Mouse (Mus musculus) hindbrain, embryonic 10.5 days (tissue): ENCODE data around the gene Fam81b. TPM values are rescaled to one million over a fixed set of nuclear protein-coding genes. Genes with fewer than 3 reads are reported as not detected.
"Not testable (repeated sequence)": the region's sequence is repeated elsewhere in the genome, so short reads cannot be mapped to it uniquely, and the experiment has no call there.

ENCODE experiments used
- DNase-seq: peaks from one replicate; pipeline ENCODE4 v3.0.0-alpha.2; 2017; ENCODE audit warnings: low spot score
- H3K27ac ChIP-seq: fragments of 300-500 bp; sonication (generic); 2 replicates; pipeline ENCODE4 v1.5.1; 2016; ENCODE audit warnings: mild to moderate bottlenecking, moderate library complexity
- H3K27me3 ChIP-seq: fragments of 300-500 bp; sonication (generic); 2 replicates; pipeline ENCODE4 v1.6.1; 2016; ENCODE audit warnings: mild to moderate bottlenecking; ENCODE audit not compliant: poor library complexity, insufficient read depth, severe bottlenecking
- H3K36me3 ChIP-seq: fragments of 300-500 bp; sonication (generic); 2 replicates; pipeline ENCODE4 v1.6.1; 2016; ENCODE audit warnings: mild to moderate bottlenecking, moderate library complexity
- H3K4me1 ChIP-seq: fragments of 300-500 bp; sonication (generic); replicated peaks from 2 replicates; pipeline ENCODE4 v1.6.1; 2016; ENCODE audit warnings: mild to moderate bottlenecking
- H3K4me3 ChIP-seq: fragments of 300-500 bp; sonication (generic); 2 replicates; pipeline ENCODE4 v1.5.1; 2016; ENCODE audit warnings: mild to moderate bottlenecking, moderate library complexity
- H3K9me3 ChIP-seq: fragments of 300-500 bp; sonication (generic); 2 replicates; pipeline ENCODE4 v1.6.1; 2016; ENCODE audit warnings: mild to moderate bottlenecking, moderate library complexity
- WGBS: fragments of 180-500 bp; shearing (Covaris S2); methylation state at CpG from one replicate; pipeline ENCODE4 v1.1.7; 2016; 5-methylcytosine and 5-hydroxymethylcytosine counted together
- polyA plus RNA-seq: library from polyadenylated mRNA; unstranded; fragments of >200 nt; fragmentation: Nextera tagmentation; extraction: Ambion mirVana; gene quantifications from 2 replicates; pipeline ENCODE4 v1.2.1, GENCODE M21; 2016

Fam81b gene
- polyA plus RNA-seq, result 0.71 and 1.3 TPM in 2 replicates

GRCm38 (mm10) chr13:76304637-76305122 lies at the start of gene Fam81b:
TSS of gene Fam81b (minus strand) at chr13:76305072.
- DNase-seq, result no peak
- Histone ChIP-seq H3K4me1 (no peaks in the 10 kb centered on the region), H3K27me3 (no peaks in the 10 kb centered on the region), H3K4me3 (no peak within 1 kb of the TSS), H3K36me3 (no peaks in the 10 kb centered on the region), H3K9me3 (no peaks in the 10 kb centered on the region), H3K27ac (no peak within 1 kb of the TSS)
- WGBS, result 43% methylated on average over 7 of the region's 7 CpGs

- 72% methylated on average over 21 of the region's 21 CpGs for WGBS
- not testable (repeated sequence) for H3K36me3 ChIP-seq, H3K4me1 ChIP-seq, H3K4me3 ChIP-seq, H3K27ac ChIP-seq, H3K27me3 ChIP-seq, H3K9me3 ChIP-seq, DNase-seq
Measured at GRCm38 (mm10) chr13:76345941-76346340, 41.1 kb upstream of the Fam81b start.

GRCm38 (mm10) chr13:76318635-76319034 lies 13.8 kb upstream of the Fam81b start:
- 82% methylated on average over 3 of the region's 3 CpGs for WGBS
- Histone ChIP-seq H3K4me1 (no peaks in the 10 kb centered on the region), H3K27me3 (no peaks in the 10 kb centered on the region), H3K36me3 (no peaks in the 10 kb centered on the region), H3K9me3 (no peaks in the 10 kb centered on the region), H3K27ac (no peak overlapping the region), H3K4me3 (no peak overlapping the region)
- no peak for DNase-seq

DNA sequence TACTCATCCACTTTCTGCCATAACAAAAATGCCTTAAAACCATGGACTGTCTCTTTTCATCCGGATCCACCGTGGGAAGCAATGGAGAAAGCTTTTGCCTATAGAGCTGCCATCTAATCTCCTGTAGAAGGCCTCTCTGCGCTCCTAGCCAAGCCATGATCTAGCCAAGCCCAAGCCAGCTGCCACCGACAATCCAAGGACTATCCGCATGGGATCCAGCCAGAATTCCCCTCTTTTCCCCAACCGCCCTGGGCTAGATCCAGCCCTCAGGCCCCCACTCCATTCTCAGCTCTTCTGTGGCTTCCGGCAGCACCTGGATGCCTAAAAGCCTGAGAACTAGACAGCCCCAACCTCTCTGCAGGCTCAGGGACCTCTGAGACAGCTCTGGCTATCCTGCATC lies 6.7 kb upstream of the Fam81b start:
- 90% methylated on average over 7 of the region's 7 CpGs for WGBS
- no peaks in the 10 kb centered on the region for H3K9me3 ChIP-seq
- no peaks in the 10 kb centered on the region for H3K27me3 ChIP-seq
- H3K27ac ChIP-seq, result no peak overlapping the region
- no peaks in the 10 kb centered on the region for H3K36me3 ChIP-seq
- no peak overlapping the region for H3K4me3 ChIP-seq
- no peaks in the 10 kb centered on the region for H3K4me1 ChIP-seq
- no peak for DNase-seq

- H3K9me3 ChIP-seq, result no peaks in the 10 kb centered on the region
- no peaks in the 10 kb centered on the region for H3K4me1 ChIP-seq
- WGBS, result 65% methylated on average over 1 of the region's 1 CpGs
- no peak overlapping the region for H3K4me3 ChIP-seq
- no peaks in the 10 kb centered on the region for H3K36me3 ChIP-seq
- H3K27ac ChIP-seq, result no peak overlapping the region
- no peaks in the 10 kb centered on the region for H3K27me3 ChIP-seq
- DNase-seq, result no peak
Measured at GRCm38 (mm10) chr13:76308811-76309210, 3.9 kb upstream of the Fam81b start.

DNA sequence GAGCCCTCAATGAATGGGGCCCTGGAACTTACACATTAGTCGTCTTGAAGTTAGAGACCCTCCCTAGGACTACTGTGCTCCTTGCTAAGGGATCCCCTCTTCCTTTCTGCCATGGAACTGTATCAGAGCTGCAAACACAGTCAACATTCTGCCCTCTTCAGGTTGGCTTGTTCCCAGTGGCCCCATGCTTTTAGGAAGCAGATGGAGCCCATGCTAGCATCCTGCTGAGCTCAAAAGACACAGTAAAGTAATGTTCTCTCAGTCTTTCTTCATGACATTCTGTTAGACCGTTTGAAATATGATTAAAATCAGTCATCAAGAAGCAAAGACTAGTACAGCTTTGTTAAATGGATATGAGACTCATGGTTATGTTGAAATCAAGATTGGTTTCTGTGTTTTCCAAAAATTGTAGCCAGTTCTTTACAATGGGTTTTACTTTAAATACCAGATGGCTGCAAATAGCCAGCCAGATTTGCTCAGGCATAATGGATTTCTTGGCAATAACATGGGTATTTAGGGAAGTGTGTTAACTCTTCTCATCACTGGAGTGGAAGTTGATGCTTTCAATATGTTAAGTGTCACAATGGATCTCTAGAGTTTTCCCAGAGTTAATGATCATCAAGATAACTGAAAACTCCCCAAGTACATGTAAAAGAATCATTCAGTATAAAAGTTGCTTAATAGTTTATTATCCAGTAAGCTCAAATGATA lies 938 bp upstream of the Fam81b start:
- H3K36me3 ChIP-seq, result no peaks in the 10 kb centered on the region
- no peaks in the 10 kb centered on the region for H3K27me3 ChIP-seq
- no peaks in the 10 kb centered on the region for H3K9me3 ChIP-seq
- no peaks in the 10 kb centered on the region for H3K4me1 ChIP-seq
- WGBS, result 62% methylated on average over 2 of the region's 2 CpGs
- no peak for DNase-seq
- no peak overlapping the region for H3K4me3 ChIP-seq
- H3K27ac ChIP-seq, result no peak overlapping the region

DNA sequence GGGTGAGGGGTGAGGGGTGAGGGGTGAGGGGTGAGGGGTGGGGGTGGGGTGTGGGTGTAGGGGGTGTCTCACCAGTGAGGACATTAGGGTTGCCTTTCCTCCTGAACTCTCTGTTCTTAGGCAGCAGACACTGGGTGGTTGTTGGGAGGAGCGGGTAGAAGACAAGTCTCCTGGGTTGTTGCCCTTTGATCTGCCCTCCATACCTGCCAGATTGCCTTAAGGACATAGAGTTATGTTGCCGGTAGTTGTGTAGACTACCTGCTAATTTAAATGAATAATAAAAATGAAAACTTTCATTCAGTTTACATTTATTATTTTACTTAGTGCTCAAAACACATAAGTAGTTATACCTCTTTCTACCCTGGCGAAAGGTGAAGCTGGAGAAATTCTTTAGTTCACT lies 369 bp upstream of the Fam81b start:
- 87% methylated on average over 3 of the region's 3 CpGs for WGBS
- H3K27ac ChIP-seq, result no peak overlapping the region
- H3K9me3 ChIP-seq, result no peaks in the 10 kb centered on the region
- no peak overlapping the region for H3K4me3 ChIP-seq
- no peaks in the 10 kb centered on the region for H3K27me3 ChIP-seq
- H3K36me3 ChIP-seq, result no peaks in the 10 kb centered on the region
- no peak for DNase-seq
- no peaks in the 10 kb centered on the region for H3K4me1 ChIP-seq

GRCm38 (mm10) chr13:76304201-76304600 lies 671 bp downstream of the Fam81b start:
- H3K4me1 ChIP-seq, result no peaks in the 10 kb centered on the region
- no peak overlapping the region for H3K27ac ChIP-seq
- H3K27me3 ChIP-seq, result no peaks in the 10 kb centered on the region
- no peaks in the 10 kb centered on the region for H3K36me3 ChIP-seq
- WGBS, result 85% methylated on average over 1 of the region's 1 CpGs
- H3K9me3 ChIP-seq, result no peaks in the 10 kb centered on the region
- H3K4me3 ChIP-seq, result no peak overlapping the region
- DNase-seq, result no peak

DNA sequence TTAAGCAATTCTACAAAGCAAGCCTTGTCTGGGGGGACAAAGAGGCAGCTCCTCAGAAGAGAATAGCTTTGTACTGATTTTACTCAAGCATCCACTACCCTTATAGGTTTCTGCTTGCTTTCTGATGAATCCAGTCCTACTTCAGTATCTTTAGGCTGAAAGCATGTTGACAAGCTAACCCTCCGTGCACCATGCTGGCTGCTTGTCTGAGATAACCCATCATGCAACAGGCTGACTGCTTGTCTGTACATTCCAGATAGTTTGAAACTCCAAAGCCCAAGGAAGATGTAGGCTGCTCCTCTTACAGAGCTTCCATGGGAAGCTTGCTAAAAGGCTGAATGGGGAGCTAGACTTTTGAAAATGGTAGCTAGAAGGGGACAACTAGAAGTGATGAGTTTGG lies 1.7 kb downstream of the Fam81b start:
- Histone ChIP-seq H3K4me1 (no peaks in the 10 kb centered on the region), H3K27ac (no peak overlapping the region), H3K36me3 (no peaks in the 10 kb centered on the region), H3K4me3 (no peak overlapping the region), H3K27me3 (no peaks in the 10 kb centered on the region), H3K9me3 (no peaks in the 10 kb centered on the region)
- 88% methylated on average over 1 of the region's 1 CpGs for WGBS
- DNase-seq, result no peak

DNA sequence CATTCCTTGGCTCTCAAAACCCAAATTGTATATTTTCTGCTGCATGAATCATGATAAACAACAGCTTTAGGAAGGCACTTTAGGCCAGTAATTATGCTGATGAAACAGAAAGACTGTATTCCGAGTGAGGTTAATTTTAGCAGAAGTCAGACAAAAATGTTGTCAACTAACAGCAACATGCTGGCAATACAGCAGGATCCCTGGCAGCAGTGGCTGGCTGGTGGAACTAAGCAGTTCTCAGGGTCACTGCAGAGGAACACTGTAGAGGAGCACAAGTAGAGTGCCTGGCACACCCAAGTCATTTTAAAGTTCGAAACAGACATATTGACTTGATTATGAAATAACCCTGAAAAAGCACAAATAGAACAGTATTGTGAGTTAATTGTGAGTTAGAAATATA lies 2.8 kb downstream of the Fam81b start:
- no peaks in the 10 kb centered on the region for H3K27me3 ChIP-seq
- H3K4me3 ChIP-seq, result no peak overlapping the region
- H3K9me3 ChIP-seq, result 0 out of 2 replicates have a peak, but pooled peaks cover 3% of the 10 kb centered on the region
- H3K4me1 ChIP-seq, result no peaks in the 10 kb centered on the region
- 92% methylated on average over 2 of the region's 2 CpGs for WGBS
- H3K27ac ChIP-seq, result no peak overlapping the region
- no peaks in the 10 kb centered on the region for H3K36me3 ChIP-seq
- no peak for DNase-seq

DNA sequence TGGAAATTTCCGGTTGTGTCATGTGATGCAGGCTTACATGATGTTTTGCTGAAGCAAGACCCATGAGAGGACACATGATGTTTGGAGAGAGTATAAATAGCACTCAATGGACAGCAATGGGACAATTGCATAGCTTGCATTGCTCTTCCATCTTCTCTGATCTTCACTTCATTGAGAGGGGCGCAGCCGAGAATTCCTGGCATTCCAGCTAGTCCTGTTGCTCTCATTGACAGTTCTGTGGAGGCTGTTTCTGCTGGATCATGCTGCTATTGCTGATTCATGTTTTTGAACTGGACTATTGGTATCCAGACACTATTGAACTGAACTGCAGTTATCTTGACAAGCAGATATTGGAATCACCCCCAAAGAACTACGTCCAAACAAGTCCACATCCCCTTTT lies 12.8 kb downstream of the Fam81b start:
- no peak overlapping the region for H3K27ac ChIP-seq
- no peak for DNase-seq
- no peaks in the 10 kb centered on the region for H3K9me3 ChIP-seq
- H3K36me3 ChIP-seq, result no peaks in the 10 kb centered on the region
- 71% methylated on average over 4 of the region's 4 CpGs for WGBS
- H3K4me1 ChIP-seq, result no peaks in the 10 kb centered on the region
- no peaks in the 10 kb centered on the region for H3K27me3 ChIP-seq
- no peak overlapping the region for H3K4me3 ChIP-seq

- DNase-seq, result no peak
- WGBS, result 87% methylated on average over 3 of the region's 3 CpGs
- H3K9me3 ChIP-seq, result no peaks in the 10 kb centered on the region
- no peaks in the 10 kb centered on the region for H3K27me3 ChIP-seq
- no peaks in the 10 kb centered on the region for H3K36me3 ChIP-seq
- H3K4me1 ChIP-seq, result no peaks in the 10 kb centered on the region
- H3K4me3 ChIP-seq, result no peak overlapping the region
- H3K27ac ChIP-seq, result no peak overlapping the region
Measured at GRCm38 (mm10) chr13:76284597-76284996, 20.3 kb downstream of the Fam81b start.

- DNase-seq, result no peak
- no peaks in the 10 kb centered on the region for H3K27me3 ChIP-seq
- no peak overlapping the region for H3K4me3 ChIP-seq
- H3K36me3 ChIP-seq, result no peaks in the 10 kb centered on the region
- WGBS, result 75% methylated on average over 5 of the region's 5 CpGs
- no peak overlapping the region for H3K27ac ChIP-seq
- no peaks in the 10 kb centered on the region for H3K9me3 ChIP-seq
- 0 out of 2 replicates have a peak, but pooled peaks cover 2% of the 10 kb centered on the region for H3K4me1 ChIP-seq
Measured at GRCm38 (mm10) chr13:76264361-76265026, 40.4 kb downstream of the Fam81b start.
